Mouse (Mus musculus): ENCODE measurements at regions not wholly inside any gene's neighbourhood (a gene's known extent, or its start where the extent isn't known, plus 50 kb on each side); places are given as distances from the start of the nearest gene placed in this dataset.

GRCm38 (mm10) chr10:96545312-96545711, 71.5 kb upstream of the Btg1 start:
- H3K36me3 ChIP-seq (ENCODE audit: control insufficient read depth, insufficient read depth, low read length), result no peaks in the 10 kb centered on the region
- no peaks in the 10 kb centered on the region for H3K9me3 ChIP-seq (replicated peaks; ENCODE audit: control insufficient read depth, low read length)
- H3K4me3 ChIP-seq (ENCODE audit: low read depth, low read length), result no peak overlapping the region
- 0 out of 2 replicates have a peak, but pooled peaks have one; percentile 15 for ATAC-seq
- H3K4me1 ChIP-seq (ENCODE audit: control insufficient read depth, insufficient read depth, low read length), result peaks cover 4% of the 10 kb centered on the region; the same call in 1 of the 2 replicates
- no peak overlapping the region for H3K4me2 ChIP-seq (ENCODE audit: low read length)
- WGBS, result 62% methylated on average over 6 of the region's 6 CpGs
- no peak overlapping the region for H3K9ac ChIP-seq (ENCODE audit: low read length)
- no peaks in the 10 kb centered on the region for H3K27me3 ChIP-seq (replicated peaks; ENCODE audit: control insufficient read depth, insufficient read depth, low read length)
- peak; percentile 13 for DNase-seq (ENCODE audit: low spot score)
- no peak overlapping the region for H3K27ac ChIP-seq (ENCODE audit: low read depth, low read length)

- 41% methylated on average over 2 of the region's 2 CpGs for WGBS
- Histone ChIP-seq H3K27ac (ENCODE audit: low read depth, low read length) (no peak overlapping the region), H3K4me3 (ENCODE audit: low read depth, low read length) (no peak overlapping the region), H3K36me3 (ENCODE audit: control insufficient read depth, insufficient read depth, low read length) (no peaks in the 10 kb centered on the region), H3K27me3 (replicated peaks; ENCODE audit: control insufficient read depth, insufficient read depth, low read length) (no peaks in the 10 kb centered on the region), H3K9ac (ENCODE audit: low read length) (no peak overlapping the region), H3K9me3 (replicated peaks; ENCODE audit: control insufficient read depth, low read length) (no peaks in the 10 kb centered on the region), H3K4me2 (ENCODE audit: low read length) (no peak overlapping the region), H3K4me1 (ENCODE audit: control insufficient read depth, insufficient read depth, low read length) (peaks cover 4% of the 10 kb centered on the region; the same call in 1 of the 2 replicates)
- peak; percentile 76 for DNase-seq (ENCODE audit: low spot score)
- peak; percentile 83 for ATAC-seq
Observed at GRCm38 (mm10) chr10:96545761-96546388, 70.9 kb upstream of the Btg1 start.

GRCm38 (mm10) chr10:96549651-96550050, 67.2 kb upstream of the Btg1 start:
- DNase-seq (ENCODE audit: low spot score) (no peak), ATAC-seq (no peak)
- H3K9me3 ChIP-seq (replicated peaks; ENCODE audit: control insufficient read depth, low read length), result no peaks in the 10 kb centered on the region
- 85% methylated on average over 2 of the region's 2 CpGs for WGBS
- no peaks in the 10 kb centered on the region for H3K36me3 ChIP-seq (ENCODE audit: control insufficient read depth, insufficient read depth, low read length)
- H3K4me3 ChIP-seq (ENCODE audit: low read depth, low read length), result no peak overlapping the region
- no peak overlapping the region for H3K4me2 ChIP-seq (ENCODE audit: low read length)
- H3K9ac ChIP-seq (ENCODE audit: low read length), result no peak overlapping the region
- no peak overlapping the region for H3K27ac ChIP-seq (ENCODE audit: low read depth, low read length)
- no peaks in the 10 kb centered on the region for H3K27me3 ChIP-seq (replicated peaks; ENCODE audit: control insufficient read depth, insufficient read depth, low read length)
- peaks cover 4% of the 10 kb centered on the region; the same call in 1 of the 2 replicates for H3K4me1 ChIP-seq (ENCODE audit: control insufficient read depth, insufficient read depth, low read length)

- no peak overlapping the region for H3K4me2 ChIP-seq (ENCODE audit: low read length)
- H3K9me3 ChIP-seq (replicated peaks; ENCODE audit: control insufficient read depth, low read length), result no peaks in the 10 kb centered on the region
- no peak overlapping the region for H3K27ac ChIP-seq (ENCODE audit: low read depth, low read length)
- no peak for ATAC-seq
- no peaks in the 10 kb centered on the region for H3K27me3 ChIP-seq (replicated peaks; ENCODE audit: control insufficient read depth, insufficient read depth, low read length)
- no peak overlapping the region for H3K4me3 ChIP-seq (ENCODE audit: low read depth, low read length)
- H3K9ac ChIP-seq (ENCODE audit: low read length), result no peak overlapping the region
- DNase-seq (ENCODE audit: low spot score), result no peak
- H3K4me1 ChIP-seq (ENCODE audit: control insufficient read depth, insufficient read depth, low read length), result peaks cover 2% of the 10 kb centered on the region; the same call in 1 of the 2 replicates
- 78% methylated on average over 4 of the region's 4 CpGs for WGBS
- H3K36me3 ChIP-seq (ENCODE audit: control insufficient read depth, insufficient read depth, low read length), result no peaks in the 10 kb centered on the region
Observed at GRCm38 (mm10) chr10:96550266-96550665, 66.5 kb upstream of the Btg1 start.

GRCm38 (mm10) chr10:96557336-96557735, 59.5 kb upstream of the Btg1 start:
- H3K9me3 ChIP-seq (replicated peaks; ENCODE audit: control insufficient read depth, low read length), result no peaks in the 10 kb centered on the region
- no peaks in the 10 kb centered on the region for H3K27me3 ChIP-seq (replicated peaks; ENCODE audit: control insufficient read depth, insufficient read depth, low read length)
- H3K36me3 ChIP-seq (ENCODE audit: control insufficient read depth, insufficient read depth, low read length), result no peaks in the 10 kb centered on the region
- H3K4me2 ChIP-seq (ENCODE audit: low read length), result no peak overlapping the region
- no peak overlapping the region for H3K9ac ChIP-seq (ENCODE audit: low read length)
- H3K4me3 ChIP-seq (ENCODE audit: low read depth, low read length), result no peak overlapping the region
- no peak for ATAC-seq
- H3K4me1 ChIP-seq (ENCODE audit: control insufficient read depth, insufficient read depth, low read length), result no peaks in the 10 kb centered on the region
- 69% methylated on average over 2 of the region's 2 CpGs for WGBS
- H3K27ac ChIP-seq (ENCODE audit: low read depth, low read length), result no peak overlapping the region
- no peak for DNase-seq (ENCODE audit: low spot score)

GRCm38 (mm10) chr10:96565343-96565742, 51.5 kb upstream of the Btg1 start:
- H3K9me3 ChIP-seq (replicated peaks; ENCODE audit: control insufficient read depth, low read length), result no peaks in the 10 kb centered on the region
- no peak for DNase-seq (ENCODE audit: low spot score)
- H3K27ac ChIP-seq (ENCODE audit: low read depth, low read length), result no peak overlapping the region
- no peak for ATAC-seq
- H3K36me3 ChIP-seq (ENCODE audit: control insufficient read depth, insufficient read depth, low read length), result no peaks in the 10 kb centered on the region
- H3K4me3 ChIP-seq (ENCODE audit: low read depth, low read length), result no peak overlapping the region
- H3K27me3 ChIP-seq (replicated peaks; ENCODE audit: control insufficient read depth, insufficient read depth, low read length), result no peaks in the 10 kb centered on the region
- no peak overlapping the region for H3K4me2 ChIP-seq (ENCODE audit: low read length)
- H3K4me1 ChIP-seq (ENCODE audit: control insufficient read depth, insufficient read depth, low read length), result no peaks in the 10 kb centered on the region
- no peak overlapping the region for H3K9ac ChIP-seq (ENCODE audit: low read length)
